Mouse (Mus musculus): ENCODE results near the gene Gnb1. TPM values are rescaled to one million over a fixed set of nuclear protein-coding genes. Genes with fewer than 3 reads are reported as not detected.

Gene Gnb1
- total and polyA plus RNA-seq, 3 experiments = 147 to 257 (median 151) TPM

GRCm38 (mm10) chr4:155464061-155464460 lies 27.1 kb upstream of the Gnb1 start:
- no peak overlapping the region for H3K27ac ChIP-seq
- intact Hi-C loops (cut with DNase I) = no loop called here
- TF ChIP-seq CTCF (IDR thresholded peaks at IDR 0.05) (no peak), EP300 (IDR thresholded peaks at IDR 0.05; ENCODE audit: insufficient read depth, low read depth, low read length) (no peak), POLR2A (IDR thresholded peaks at IDR 0.05; ENCODE audit: insufficient read depth, low read depth, low read length) (no peak)
- H3K79me2 ChIP-seq (replicated peaks; ENCODE audit: control insufficient read depth, insufficient read depth, low read length) = no peaks in the 10 kb centered on the region
- no peak overlapping the region for H3K9ac ChIP-seq (ENCODE audit: low read depth, low read length)
- peaks cover 2% of the 10 kb centered on the region; the same call in 1 of the 2 replicates for H3K27me3 ChIP-seq (ENCODE audit: control insufficient read depth, insufficient read depth, low read length)
- H3K4me1 ChIP-seq (ENCODE audit: control insufficient read depth, insufficient read depth, low read length) = no peaks in the 10 kb centered on the region; the same call in 1 of the 2 replicates
- no peak for DNase-seq
- H3K4me3 ChIP-seq = no peak overlapping the region
- 75% methylated on average over 4 of the region's 4 CpGs for WGBS
- H3K36me3 ChIP-seq (ENCODE audit: control insufficient read depth, insufficient read depth, low read length) = no peaks in the 10 kb centered on the region

- no peak for DNase-seq
- H3K4me3 ChIP-seq = no peak overlapping the region
- intact Hi-C loops (cut with DNase I) = no loop called here
- WGBS = 76% methylated on average over 6 of the region's 6 CpGs
- H3K4me1 ChIP-seq (ENCODE audit: control insufficient read depth, insufficient read depth, low read length) = peaks cover 2% of the 10 kb centered on the region
- TF ChIP-seq EP300 (IDR thresholded peaks at IDR 0.05; ENCODE audit: insufficient read depth, low read depth, low read length) (no peak), CTCF (IDR thresholded peaks at IDR 0.05) (no peak), POLR2A (IDR thresholded peaks at IDR 0.05; ENCODE audit: insufficient read depth, low read depth, low read length) (no peak)
- H3K36me3 ChIP-seq (ENCODE audit: control insufficient read depth, insufficient read depth, low read length) = no peaks in the 10 kb centered on the region
- H3K9ac ChIP-seq (ENCODE audit: low read depth, low read length) = no peak overlapping the region
- H3K27ac ChIP-seq = no peak overlapping the region
- H3K27me3 ChIP-seq (ENCODE audit: control insufficient read depth, insufficient read depth, low read length) = no peaks in the 10 kb centered on the region
- H3K79me2 ChIP-seq (replicated peaks; ENCODE audit: control insufficient read depth, insufficient read depth, low read length) = no peaks in the 10 kb centered on the region
Observed at GRCm38 (mm10) chr4:155465607-155466006, 25.6 kb upstream of the Gnb1 start.

GRCm38 (mm10) chr4:155466080-155466479 lies 25.1 kb upstream of the Gnb1 start:
- Histone ChIP-seq H3K27ac (no peak overlapping the region), H3K27me3 (ENCODE audit: control insufficient read depth, insufficient read depth, low read length) (no peaks in the 10 kb centered on the region), H3K4me1 (ENCODE audit: control insufficient read depth, insufficient read depth, low read length) (peaks cover 2% of the 10 kb centered on the region), H3K36me3 (ENCODE audit: control insufficient read depth, insufficient read depth, low read length) (no peaks in the 10 kb centered on the region), H3K9ac (ENCODE audit: low read depth, low read length) (no peak overlapping the region), H3K79me2 (replicated peaks; ENCODE audit: control insufficient read depth, insufficient read depth, low read length) (no peaks in the 10 kb centered on the region), H3K4me3 (no peak overlapping the region)
- TF ChIP-seq EP300 (IDR thresholded peaks at IDR 0.05; ENCODE audit: insufficient read depth, low read depth, low read length) = no peak
- no peak for TF ChIP-seq CTCF (IDR thresholded peaks at IDR 0.05)
- TF ChIP-seq POLR2A (IDR thresholded peaks at IDR 0.05; ENCODE audit: insufficient read depth, low read depth, low read length) = no peak
- no peak for DNase-seq
- 90% methylated on average over 5 of the region's 5 CpGs for WGBS
- intact Hi-C loops (cut with DNase I) = no loop called here

- H3K4me1 ChIP-seq (ENCODE audit: control insufficient read depth, insufficient read depth, low read length) = peaks cover 2% of the 10 kb centered on the region
- WGBS = 86% methylated on average over 13 of the region's 13 CpGs
- intact Hi-C loops (cut with DNase I) = no loop called here
Observed at GRCm38 (mm10) chr4:155467237-155468010, 23.7 kb upstream of the Gnb1 start.

GRCm38 (mm10) chr4:155468952-155469351 lies 22.2 kb upstream of the Gnb1 start, which contains the start of gene Tmem52:
Gene Tmem52 (plus strand): TSS chr4:155469114.
- Histone ChIP-seq H3K4me3 (peak within 1 kb of the TSS; percentile 27), H3K79me2 (replicated peaks; ENCODE audit: control insufficient read depth, insufficient read depth, low read length) (no peaks in the 10 kb centered on the region), H3K27me3 (ENCODE audit: control insufficient read depth, insufficient read depth, low read length) (no peaks in the 10 kb centered on the region), H3K36me3 (ENCODE audit: control insufficient read depth, insufficient read depth, low read length) (no peaks in the 10 kb centered on the region), H3K9ac (ENCODE audit: low read depth, low read length) (peak within 1 kb of the TSS; percentile 44), H3K27ac (no peak within 1 kb of the TSS; the same call in 1 of the 2 replicates), H3K4me1 (ENCODE audit: control insufficient read depth, insufficient read depth, low read length) (peaks cover 2% of the 10 kb centered on the region)
- peak; percentile 39 to 47 for DNase-seq
- 18% methylated on average over 21 of the region's 21 CpGs for WGBS
- TF ChIP-seq EP300 (IDR thresholded peaks at IDR 0.05; ENCODE audit: insufficient read depth, low read depth, low read length) = no peak
- no peak for TF ChIP-seq POLR2A (IDR thresholded peaks at IDR 0.05; ENCODE audit: insufficient read depth, low read depth, low read length)
- no peak for TF ChIP-seq CTCF (IDR thresholded peaks at IDR 0.05)
- intact Hi-C loops (cut with DNase I) = no loop called here

More at GRCm38 (mm10) chr4:155467237-155468010, 23.7 kb upstream of the Gnb1 start:
- no peak for DNase-seq
- no peak overlapping the region for H3K9ac ChIP-seq (ENCODE audit: low read depth, low read length)
- TF ChIP-seq EP300 (IDR thresholded peaks at IDR 0.05; ENCODE audit: insufficient read depth, low read depth, low read length) (no peak), CTCF (IDR thresholded peaks at IDR 0.05) (no peak), POLR2A (IDR thresholded peaks at IDR 0.05; ENCODE audit: insufficient read depth, low read depth, low read length) (no peak)
- no peaks in the 10 kb centered on the region for H3K79me2 ChIP-seq (replicated peaks; ENCODE audit: control insufficient read depth, insufficient read depth, low read length)
- no peaks in the 10 kb centered on the region for H3K36me3 ChIP-seq (ENCODE audit: control insufficient read depth, insufficient read depth, low read length)
- no peak overlapping the region for H3K27ac ChIP-seq
- H3K4me3 ChIP-seq = no peak overlapping the region
- H3K27me3 ChIP-seq (ENCODE audit: control insufficient read depth, insufficient read depth, low read length) = no peaks in the 10 kb centered on the region

Data from heart, adult 2 months (tissue).